Mouse (Mus musculus) c-Kit-negative CD71-positive TER-119-positive erythroid progenitor cells, embryonic 14.5 days (primary cell): ENCODE measurements around the gene Pvalb.

Experiments used
- DNase-seq: peaks from one replicate; pipeline ENCODE4 v3.0.0-alpha.2; 2013; ENCODE audit warnings: low read depth, low spot score

Pvalb gene

GRCm38 (mm10) chr15:78195096-78195880 lies 10.9 kb downstream of the Pvalb start:
- DNase-seq: no peak

GRCm38 (mm10) chr15:78194320-78194719 lies 11.9 kb downstream of the Pvalb start:
- DNase-seq: no peak

GRCm38 (mm10) chr15:78189636-78190035 lies 16.6 kb downstream of the Pvalb start:
- no peak for DNase-seq

- no peak for DNase-seq
These were observed 17.7 kb downstream of the Pvalb start for GRCm38 (mm10) chr15:78188546-78188945.

- DNase-seq: no peak
These were observed 19.3 kb downstream of the Pvalb start for GRCm38 (mm10) chr15:78186906-78187305.

- DNase-seq: no peak
These were observed 20.6 kb downstream of the Pvalb start for GRCm38 (mm10) chr15:78185609-78186008.

GRCm38 (mm10) chr15:78184855-78185254 lies 21.3 kb downstream of the Pvalb start:
- DNase-seq: no peak

GRCm38 (mm10) chr15:78181701-78182405 lies 24.3 kb downstream of the Pvalb start:
- DNase-seq: no peak

- DNase-seq: no peak
These were observed 26.4 kb downstream of the Pvalb start for GRCm38 (mm10) chr15:78179775-78180174.

- DNase-seq: no peak
These were observed 27.8 kb downstream of the Pvalb start for GRCm38 (mm10) chr15:78178397-78178796.

GRCm38 (mm10) chr15:78177257-78177656 lies 28.9 kb downstream of the Pvalb start:
- no peak for DNase-seq

- no peak for DNase-seq
These were observed 31.3 kb downstream of the Pvalb start for GRCm38 (mm10) chr15:78174887-78175245.

GRCm38 (mm10) chr15:78173972-78174886 lies 32.0 kb downstream of the Pvalb start, which contains the start of gene Ift27:
Gene Ift27, minus strand, starts transcription at chr15:78174107.
- peak; percentile 99 for DNase-seq

GRCm38 (mm10) chr15:78172899-78173817 lies 33.0 kb downstream of the Pvalb start:
- no peak for DNase-seq

GRCm38 (mm10) chr15:78172256-78172898 lies 33.8 kb downstream of the Pvalb start:
- no peak for DNase-seq

GRCm38 (mm10) chr15:78171651-78172050 lies 34.5 kb downstream of the Pvalb start:
- no peak for DNase-seq

- no peak for DNase-seq
These were observed 35.5 kb downstream of the Pvalb start for GRCm38 (mm10) chr15:78170708-78171107.

- DNase-seq: no peak
These were observed 36.6 kb downstream of the Pvalb start for GRCm38 (mm10) chr15:78169566-78169965.

GRCm38 (mm10) chr15:78165292-78165691 lies 40.9 kb downstream of the Pvalb start:
- DNase-seq: no peak

GRCm38 (mm10) chr15:78164466-78164865 lies 41.7 kb downstream of the Pvalb start:
- DNase-seq: no peak
